Mouse (Mus musculus) frontal cortex, postnatal 36 days (tissue): ENCODE results near the gene Vtn.

Source experiments
- DNase-seq, 2 experiments: peaks; one replicate each; pipeline ENCODE4 v3.0.0; 2022; ENCODE audit warnings: low spot score in 2 of 2

Vtn gene

GRCm38 (mm10) chr11:78534516-78534915 is 35.6 kb downstream of the Vtn start:
- DNase-seq, result no peak

DNA sequence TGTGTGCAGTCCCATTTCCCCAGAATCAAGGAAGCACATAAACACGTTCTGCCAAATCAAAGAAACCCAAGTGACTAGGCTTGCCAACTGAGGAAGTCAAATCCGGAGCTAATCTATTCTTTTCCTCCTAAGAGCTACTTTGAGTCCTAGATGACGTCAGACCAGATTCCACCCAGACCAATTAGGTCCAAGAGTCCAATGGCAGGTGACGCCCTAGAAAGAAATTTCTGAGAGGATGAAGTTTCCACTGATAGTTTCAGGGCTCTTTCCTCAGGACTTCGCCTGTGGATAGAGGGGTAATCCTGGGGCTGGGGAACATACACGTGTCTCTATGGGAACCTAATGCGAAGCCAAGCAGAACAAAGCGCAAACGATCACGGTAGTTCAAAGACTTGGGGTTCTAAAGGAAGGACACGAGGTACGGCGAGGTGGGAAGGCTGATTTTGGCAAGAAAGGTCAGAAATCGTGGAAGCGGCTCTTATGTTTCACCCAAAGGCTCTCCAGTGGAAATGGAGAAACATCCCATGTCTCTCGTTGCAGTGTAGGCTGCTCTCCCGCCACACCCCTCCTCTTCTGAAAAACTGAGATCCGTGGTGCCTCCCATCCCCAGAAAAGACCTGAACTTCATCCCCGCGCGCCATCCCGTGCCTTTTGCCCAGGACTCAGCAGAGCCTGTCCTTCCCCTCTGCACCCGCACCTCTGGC is 36.6 kb downstream of the Vtn start:
- DNase-seq, result no peak

DNA sequence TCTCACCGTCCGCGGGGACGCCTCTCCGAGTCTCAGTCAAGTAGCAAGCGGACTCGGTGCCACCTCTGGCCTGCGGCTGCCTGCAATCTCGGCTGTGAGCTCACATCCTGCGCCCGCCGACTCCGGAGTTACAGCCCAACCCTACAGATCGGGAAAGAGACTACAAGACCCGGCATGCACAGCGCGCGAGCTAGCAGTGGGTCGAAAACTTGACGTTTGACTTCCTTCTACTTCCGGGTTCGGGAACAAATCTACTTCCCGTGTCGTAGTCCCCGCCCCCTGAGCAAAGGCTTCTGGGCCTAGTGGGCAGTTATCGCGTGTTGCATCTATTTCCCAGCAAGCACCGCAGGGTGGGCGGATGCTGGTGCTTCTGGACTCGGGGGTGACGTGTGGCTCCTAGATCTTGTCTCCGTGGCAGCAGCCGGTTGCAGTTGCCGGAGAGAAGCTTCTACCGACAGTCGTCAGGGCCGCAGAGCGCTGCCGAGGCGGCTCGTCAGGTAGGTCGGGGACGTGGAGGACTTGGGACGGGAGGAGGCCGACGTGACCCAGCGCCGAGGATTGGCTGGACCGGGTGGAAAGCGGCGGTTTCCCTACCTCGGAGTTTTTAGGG is 37.3 kb downstream of the Vtn start, which contains the start of the genes Tnfaip1 and Ift20:
Tnfaip1 (minus strand) TSS at position 253 of the 610 bp plus-strand sequence.
Ift20 (plus strand) TSS at position 282 of the 610 bp plus-strand sequence.
- DNase-seq, result peak; percentile 97 to 98

- DNase-seq, result no peak
Measured at GRCm38 (mm10) chr11:78536690-78537084, 37.8 kb downstream of the Vtn start.

GRCm38 (mm10) chr11:78540358-78540757 is 41.5 kb downstream of the Vtn start:
- DNase-seq, result no peak

DNA sequence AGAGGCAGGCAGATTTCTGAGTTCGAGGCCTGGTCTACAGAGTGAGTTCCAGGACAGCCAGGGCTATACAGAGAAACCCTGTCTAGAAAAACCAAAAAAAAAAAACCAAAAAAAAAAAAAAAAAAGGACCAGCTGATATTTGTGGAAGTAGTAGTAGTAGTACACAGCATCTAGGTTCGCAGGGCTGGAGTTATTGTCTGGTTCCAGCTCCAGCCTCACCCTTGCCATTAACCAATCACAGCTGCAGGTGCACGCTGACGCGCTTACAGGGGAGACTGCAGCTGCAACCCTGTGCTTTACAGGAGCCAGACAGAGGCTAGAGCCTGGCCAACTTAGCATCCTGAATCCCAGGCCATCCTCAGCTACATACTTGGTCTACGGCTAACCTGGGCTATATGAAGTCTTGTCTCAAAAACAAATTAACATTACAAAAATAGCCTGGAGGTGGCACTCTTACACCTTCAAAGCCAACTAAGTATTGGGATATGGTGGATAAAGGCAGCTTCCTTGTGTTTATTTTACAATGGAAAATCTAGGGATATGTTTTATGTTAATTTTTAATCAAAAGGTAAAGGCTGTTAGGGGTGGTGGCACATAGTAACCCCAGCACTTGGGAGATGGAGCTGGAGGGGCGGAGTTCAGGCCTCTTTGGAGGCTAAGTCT is 45.7 kb downstream of the Vtn start:
- no peak for DNase-seq

DNA sequence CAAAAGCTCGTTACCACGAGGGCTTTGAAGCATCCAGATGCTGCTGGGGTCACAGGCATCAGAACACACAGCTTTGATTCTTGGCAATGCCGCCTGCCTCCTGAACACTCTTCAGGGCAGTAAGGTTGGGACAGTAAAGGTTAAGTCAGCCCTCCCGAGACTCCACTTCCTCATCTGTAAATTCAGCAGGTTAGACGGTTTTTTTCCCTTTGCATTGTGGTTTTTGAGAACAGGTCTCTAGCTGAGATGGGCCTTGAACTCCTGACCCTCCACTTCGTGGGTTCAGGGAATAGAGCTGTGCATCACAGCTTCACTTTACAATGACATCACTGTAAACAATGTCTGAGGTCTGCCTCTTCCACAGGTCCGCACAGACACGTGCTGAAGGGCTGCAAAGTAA is 46.3 kb downstream of the Vtn start:
- no peak for DNase-seq

DNA sequence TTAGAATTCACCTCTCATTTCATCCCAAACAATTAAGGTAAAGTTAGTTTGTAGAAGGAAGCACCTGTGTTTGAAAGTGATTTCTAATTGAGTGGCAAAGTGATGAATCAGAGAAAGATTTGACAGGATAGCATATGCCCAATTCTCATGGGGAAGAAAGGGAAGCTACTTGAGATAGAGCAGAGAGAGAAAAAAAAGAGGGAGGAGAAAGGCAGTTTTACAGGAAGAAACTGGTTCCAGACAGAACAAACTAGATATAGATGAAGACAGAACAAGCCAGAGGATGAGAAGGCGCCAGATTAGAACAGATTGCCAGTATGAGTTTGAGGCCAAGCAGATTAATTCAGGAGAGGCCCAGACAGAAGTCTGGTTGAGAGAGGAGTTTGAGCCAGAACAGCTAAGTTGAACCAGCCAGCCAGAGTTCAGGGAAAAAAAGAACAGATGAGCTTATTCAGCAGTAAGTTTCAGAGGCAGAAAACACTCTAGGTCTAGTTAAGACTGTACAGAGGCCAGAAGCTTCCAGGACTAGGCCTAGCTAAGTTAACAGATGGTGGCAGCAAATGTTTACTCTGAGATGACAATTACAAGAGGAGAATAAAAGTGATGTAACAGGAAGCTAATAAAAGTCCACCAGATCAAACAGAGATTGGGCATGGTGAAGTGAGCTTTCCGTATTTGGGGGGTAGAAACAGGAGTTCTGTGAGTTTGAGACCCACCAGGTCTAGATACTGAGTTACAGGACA is 49.0 kb downstream of the Vtn start:
- no peak for DNase-seq

DNA sequence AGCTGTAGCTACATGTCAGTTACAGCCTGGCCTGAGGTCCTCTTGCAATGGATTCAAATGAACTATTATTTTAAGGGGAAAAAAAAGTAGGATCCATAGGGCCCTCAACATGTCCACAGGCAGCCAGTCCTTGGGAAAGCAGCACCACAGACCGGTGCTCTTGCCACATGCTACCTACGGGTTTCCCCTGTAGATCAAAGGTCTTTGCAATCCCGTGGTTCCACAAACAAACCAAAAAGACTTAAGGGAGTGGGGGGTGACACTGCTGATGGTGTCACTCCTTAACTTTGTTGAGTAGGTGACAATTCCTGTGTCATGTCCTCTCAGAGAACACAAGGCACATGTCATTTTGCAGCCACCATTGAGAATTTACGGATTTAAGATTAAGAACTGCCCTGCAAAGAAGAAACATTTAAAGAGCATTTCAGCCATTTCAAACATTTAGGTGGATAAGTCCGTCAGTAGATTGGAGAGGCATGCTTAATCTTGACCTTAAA is 50.6 kb downstream of the Vtn start:
- DNase-seq, result no peak

DNA sequence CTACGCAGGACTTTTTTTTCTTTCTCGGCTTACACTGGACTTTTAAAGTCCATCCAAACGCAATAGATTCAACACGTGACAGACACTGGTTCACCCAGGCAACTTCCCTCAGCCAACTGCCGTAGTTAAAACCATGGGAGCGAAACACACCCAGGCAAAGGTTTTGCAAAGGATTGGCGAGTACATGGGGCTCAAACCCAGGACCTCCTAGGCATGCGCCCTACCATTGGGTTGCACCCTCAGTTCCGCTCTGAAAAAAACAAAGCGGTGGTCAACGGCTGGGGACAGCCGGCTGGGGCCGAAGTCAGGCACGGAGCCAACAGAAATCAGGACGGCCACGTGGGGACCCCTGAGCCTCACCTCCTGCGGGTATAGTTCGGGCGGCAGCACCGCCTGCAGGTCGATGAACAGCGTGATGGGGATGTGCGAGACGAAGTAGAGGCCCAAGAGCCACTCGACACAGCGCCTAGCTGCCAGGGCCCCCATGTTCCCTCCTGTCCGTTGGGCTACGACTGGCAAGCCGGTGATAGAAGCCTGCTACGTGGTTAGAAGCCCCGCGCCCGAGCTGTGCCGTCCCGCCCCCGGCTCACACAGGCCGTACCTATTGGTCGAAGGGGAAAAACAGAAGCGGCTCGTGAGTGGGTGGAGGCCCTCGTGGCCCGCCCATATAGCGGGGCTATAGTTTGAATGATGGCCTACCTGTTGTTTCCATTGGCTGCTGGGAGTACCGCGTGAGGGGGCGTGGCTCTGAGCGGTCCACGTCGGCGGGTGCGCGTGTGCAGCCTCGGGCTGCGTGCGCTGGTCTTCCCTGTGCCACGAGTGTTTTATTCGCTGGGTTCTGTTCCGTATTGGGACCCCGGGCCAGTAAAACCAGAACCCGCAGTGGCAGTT is 51.5 kb downstream of the Vtn start, which contains the start of gene Tmem97:
Tmem97 (minus strand) TSS at position 610 of the 891 bp plus-strand sequence.
- peak; percentile 91 to 97 for DNase-seq

GRCm38 (mm10) chr11:78551059-78551398 is 52.1 kb downstream of the Vtn start:
- no peak for DNase-seq
